Comparison of ENCODE assay signal across 14 mouse cellular contexts in genomic region chr6:144319717-144320116, GRCm38 (mm10).
"Had no signal": no experiment of that assay in that cellular context is flagged by ENCODE, and none has a peak within 500 bp of the region (broad histone marks: within the 10 kb centered on the region; RNA-seq: fewer than 3 reads in every experiment).

No protein-coding gene starts in this region.

- H3K36me3 ChIP-seq: limb, embryonic 13.5 days; midbrain, embryonic 10.5 days; neural tube, embryonic 15.5 days; stomach, embryonic 15.5 days had no signal

- DNase-seq: kidney, adult 9 months; kidney, postnatal 36 days; layer of hippocampus, adult 9-11 months; layer of hippocampus, postnatal 36 days; lung, adult 18-20 months; lung, postnatal 4 days; midbrain, embryonic 14.5 days had no signal

- H3K27ac ChIP-seq: kidney, postnatal 0 days; limb, embryonic 13.5 days; liver, embryonic 14.5 days; midbrain, embryonic 10.5 days; neural tube, embryonic 15.5 days; stomach, embryonic 15.5 days had no signal

- H3K4me3 ChIP-seq: limb, embryonic 13.5 days; midbrain, embryonic 10.5 days; myocyte; neural tube, embryonic 15.5 days; stomach, embryonic 15.5 days had no signal

- H3K4me1 ChIP-seq: neural tube, embryonic 15.5 days; stomach, embryonic 15.5 days had no signal

- H3K27me3 ChIP-seq: limb, embryonic 13.5 days; neural tube, embryonic 15.5 days; stomach, embryonic 15.5 days had no signal

- H3K9me3 ChIP-seq: limb, embryonic 13.5 days; midbrain, embryonic 10.5 days; neural tube, embryonic 15.5 days; stomach, embryonic 15.5 days had no signal
